Mouse (Mus musculus) spleen, adult 18-20 months (tissue): Measurements from ENCODE around the gene Gm8104.
"Not testable (repeated sequence)": the region's sequence is repeated elsewhere in the genome, so short reads cannot be mapped to it uniquely, and the experiment has no call there.

ENCODE experiments used
- DNase-seq, 2 experiments: peaks; one replicate each; pipeline ENCODE4 v3.0.0; 2022; ENCODE audit warnings: mixed read lengths in 2 of 2

Gm8104 gene

GRCm38 (mm10) chr14:43100301-43100700 lies at the start of gene Gm8104:
Gm8104 (plus strand) TSS chr14:43100601.
- DNase-seq = not testable (repeated sequence)

- peak in 1 of 2 experiments; percentile 10 for DNase-seq
Observed at GRCm38 (mm10) chr14:43058063-43058462, 42.3 kb upstream of the Gm8104 start.

- not testable (repeated sequence) for DNase-seq
Observed at GRCm38 (mm10) chr14:43060179-43060578, 40.2 kb upstream of the Gm8104 start.

GRCm38 (mm10) chr14:43076543-43076942 lies 23.9 kb upstream of the Gm8104 start, which contains the start of gene Gm8094:
Gm8094 (minus strand) TSS chr14:43076643.
- not testable (repeated sequence) for DNase-seq

GRCm38 (mm10) chr14:43084936-43085730 lies 15.3 kb upstream of the Gm8104 start:
- DNase-seq = not testable (repeated sequence)

GRCm38 (mm10) chr14:43089103-43089919 lies 11.1 kb upstream of the Gm8104 start:
- DNase-seq = not testable (repeated sequence)

- not testable (repeated sequence) for DNase-seq
Observed at GRCm38 (mm10) chr14:43119673-43120072, 19.3 kb downstream of the Gm8104 start.

- DNase-seq = not testable (repeated sequence)
Observed at GRCm38 (mm10) chr14:43126286-43126685, 25.9 kb downstream of the Gm8104 start.
